Mouse (Mus musculus) ES-Bruce4 (cell line): ENCODE measurements around the gene Pcsk5.

Experiments
- CTCF ChIP-seq: IDR thresholded peaks from one replicate; pipeline ENCODE4 v1.8.1; 2011; ENCODE audit warnings: low read depth, low read length
- EP300 ChIP-seq: IDR thresholded peaks from 2 replicates; pipeline ENCODE4 v1.6.1; 2011; ENCODE audit warnings: low read depth, low read length; ENCODE audit not compliant: insufficient read depth
- POLR2A ChIP-seq: IDR thresholded peaks from one replicate; pipeline ENCODE4 v1.8.1; 2011; ENCODE audit warnings: low read length; ENCODE audit not compliant: insufficient read depth

GRCm38 (mm10) chr19:17406823-17407222, 430.6 kb downstream of the Pcsk5 start:
- TF ChIP-seq POLR2A, result no peak
- no peak for TF ChIP-seq CTCF
- no peak for TF ChIP-seq EP300
